Mouse (Mus musculus) left cerebral cortex, adult 2 months (tissue): ENCODE measurements around the gene Vmn2r34. TPM values are rescaled to one million over a fixed set of nuclear protein-coding genes. Genes with fewer than 3 reads are reported as not detected.
"Not testable (repeated sequence)": the region's sequence is repeated elsewhere in the genome, so short reads cannot be mapped to it uniquely, and the experiment has no call there.

Experiments used
- DNase-seq, 2 experiments: peaks; one replicate each; pipeline ENCODE4 v3.0.0; 2021 to 2022; ENCODE audit warnings: low spot score in 2 of 2, mixed read lengths in 1 of 2; ENCODE audit errors: extremely low spot score in 1 of 2
- H3K27ac ChIP-seq: fragments of 200-600 bp; 2 replicates; pipeline ENCODE4 v1.8.1; 2022
- H3K4me3 ChIP-seq: fragments of 200-600 bp; 2 replicates; pipeline ENCODE4 v1.8.1; 2022
- intact Hi-C: fragments of 180-260 bp; cut with DNase I; formaldehyde crosslinking; loops from one replicate; pipeline ENCODE4 v1.15.1; 2025
- long read RNA-seq, 2 experiments: library from polyadenylated mRNA; stranded (forward); transcript quantifications; one replicate each; pipeline ENCODE4 v2.0.0; 2021; ENCODE audit warnings: borderline mapping rate in 2 of 2
- total RNA-seq, 2 experiments: library from RNA; stranded (reverse); gene quantifications; 2 replicates each; pipeline ENCODE4 v1.2.3; 2021

Gene Vmn2r34
- not detected for total RNA-seq
- long read RNA-seq, experiment 1 = 0 reads
- long read RNA-seq, experiment 2 = 0 reads

DNA sequence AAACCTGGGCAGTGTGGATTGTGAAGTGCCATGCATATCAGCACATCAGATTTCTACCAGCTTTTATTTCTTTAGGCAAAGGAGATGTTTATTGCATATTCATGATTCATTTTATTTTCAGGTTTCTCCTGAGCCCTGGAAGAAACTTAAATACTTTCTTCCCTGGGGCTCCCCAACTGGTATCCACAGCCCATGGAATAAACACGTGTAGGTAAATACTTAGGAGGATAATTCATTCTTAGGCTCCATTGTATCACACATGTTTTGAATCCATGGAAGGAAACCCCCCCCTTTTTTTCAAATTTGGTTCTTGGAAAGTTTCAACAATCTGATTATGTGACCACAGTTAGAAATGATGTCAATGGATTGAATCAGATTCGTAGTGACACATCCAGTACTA is at the start of gene Vmn2r34:
TSS of gene Vmn2r34 (minus strand) at position 101 of the 400 bp plus-strand sequence.
- not testable (repeated sequence) for DNase-seq

DNA sequence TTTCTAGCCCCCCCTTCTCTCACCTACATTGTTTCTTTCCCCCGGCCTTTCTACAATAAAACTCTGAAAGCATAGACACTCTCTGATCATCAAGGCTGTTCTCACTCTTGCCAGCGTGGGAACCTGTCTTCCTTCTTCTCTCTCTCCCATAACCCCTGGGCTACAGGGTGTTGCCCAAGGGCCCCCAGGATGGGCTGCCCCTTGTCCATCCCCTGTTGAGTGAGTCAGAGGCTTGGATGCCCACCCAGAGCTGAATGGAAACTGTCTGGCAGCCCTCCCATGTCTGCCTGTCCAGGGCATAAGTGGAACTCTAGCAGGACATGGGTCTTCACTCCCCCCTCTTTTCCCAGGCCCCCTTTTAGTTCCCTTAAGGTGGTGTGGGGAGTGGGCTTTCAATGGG is 15.3 kb downstream of the Vmn2r34 start:
- H3K4me3 ChIP-seq, intact Hi-C loops, DNase-seq, H3K27ac ChIP-seq: not testable (repeated sequence)

More for the DNA sequence above, at the start of gene Vmn2r34:
- H3K4me3 ChIP-seq, H3K27ac ChIP-seq, intact Hi-C loops: not testable (repeated sequence)

Other genes starting within 250 kb of the Vmn2r34 start
- gene Vmn2r32, start 209.5 kb downstream of the Vmn2r34 start, total RNA-seq = not detected
- not detected for gene Vmn2r33, start 122.7 kb downstream of the Vmn2r34 start, total RNA-seq
- not detected for gene Vmn2r35, start 130.4 kb upstream of the Vmn2r34 start, total RNA-seq
- not detected for gene Vmn2r36, start 213.0 kb upstream of the Vmn2r34 start, total RNA-seq